Mouse (Mus musculus) embryo, embryonic 11 days (tissue): ENCODE data around the gene Tchp.

ENCODE experiments used
- DNase-seq: peaks from one replicate; pipeline ENCODE4 v3.0.0-alpha.2; 2015

The Tchp gene

DNA sequence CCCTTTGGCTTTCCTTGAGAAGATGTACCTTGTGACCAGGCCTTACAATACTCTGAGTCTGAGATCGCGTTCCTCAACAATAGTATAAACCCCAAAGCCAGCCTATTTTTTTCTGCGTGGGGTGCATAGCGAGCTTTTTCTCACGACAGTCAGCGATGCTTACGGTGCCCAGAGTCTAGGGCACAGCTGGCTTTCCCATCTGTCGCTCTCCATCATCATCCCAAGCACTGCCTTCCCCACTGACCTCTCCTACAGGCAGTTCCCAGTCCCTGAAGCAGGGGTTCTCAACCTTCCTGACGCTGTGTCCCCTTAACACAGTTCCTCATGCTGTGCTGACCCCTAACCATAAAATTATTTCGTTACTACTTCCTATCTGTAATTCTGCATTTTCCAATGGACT lies 35.0 kb downstream of the Tchp start:
- no peak for DNase-seq

DNA sequence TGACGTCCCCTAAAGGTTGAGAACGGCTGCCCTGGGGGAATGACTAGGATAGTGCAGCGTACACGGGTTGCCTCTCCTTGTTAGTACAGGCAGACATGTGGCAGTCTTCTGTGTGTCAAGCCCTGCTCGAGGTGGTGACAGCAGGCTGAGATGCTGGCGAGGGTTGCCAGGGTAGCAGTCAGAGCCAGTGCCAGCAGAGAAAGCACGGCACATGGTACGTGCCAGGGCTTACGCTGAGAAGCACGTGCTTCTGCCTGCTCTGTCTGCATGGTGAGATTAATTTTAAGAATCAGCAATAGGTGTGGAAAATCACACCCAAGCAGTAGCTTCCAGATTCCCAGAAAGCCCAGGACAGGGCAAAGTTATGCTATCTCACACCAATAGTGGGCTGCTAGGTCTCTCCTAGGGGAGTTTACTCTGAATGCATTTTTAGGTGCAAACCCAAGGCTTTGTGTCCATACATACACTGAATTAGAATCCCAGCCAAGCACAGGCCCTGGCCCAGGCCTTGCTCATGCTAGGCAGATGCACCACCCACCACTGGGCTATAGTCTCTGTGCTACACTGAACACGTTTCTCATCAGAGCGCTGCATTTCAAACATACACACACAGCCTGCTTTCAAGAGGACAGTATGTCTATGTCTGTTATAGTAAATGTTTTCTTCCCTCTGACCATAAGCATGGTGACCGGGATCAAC lies 35.6 kb downstream of the Tchp start:
- no peak for DNase-seq

DNA sequence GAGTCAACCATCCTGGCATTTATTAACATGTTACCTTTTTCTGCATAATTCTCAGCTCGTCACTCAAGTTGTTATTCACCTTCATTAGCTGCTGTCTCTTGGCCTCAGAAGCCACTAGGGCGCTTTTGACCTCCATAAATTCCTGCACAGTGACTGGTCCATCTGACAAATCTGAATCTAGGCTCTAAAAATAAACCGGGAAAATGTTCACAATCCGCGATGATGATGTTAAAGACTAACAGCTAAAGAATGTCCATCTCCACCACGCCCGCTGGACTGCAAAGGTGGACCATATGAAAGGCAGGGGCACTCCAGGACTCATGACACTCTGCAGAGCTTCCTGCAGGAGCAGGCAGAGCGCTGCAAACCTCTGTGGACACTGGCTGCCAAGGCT lies 36.1 kb downstream of the Tchp start:
- no peak for DNase-seq

DNA sequence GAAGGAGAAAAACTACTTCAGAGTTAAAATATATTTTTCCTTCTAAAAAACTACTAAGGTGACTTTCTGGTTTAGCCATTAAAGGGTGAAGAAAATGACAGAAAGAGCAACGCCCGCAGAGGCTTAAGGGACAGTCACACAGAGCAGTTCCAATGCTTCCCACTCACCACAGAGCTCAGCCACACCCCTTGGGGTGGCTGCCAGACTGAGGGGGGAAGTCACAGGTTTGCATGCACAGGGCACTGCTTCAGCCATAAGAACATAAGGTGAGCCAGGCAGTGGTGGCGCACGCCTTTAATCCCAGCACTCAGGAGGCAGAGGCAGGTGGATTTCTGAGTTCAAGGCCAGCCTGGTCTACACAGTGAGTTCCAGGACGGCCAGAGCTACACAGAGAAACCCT lies 38.0 kb downstream of the Tchp start:
- DNase-seq = no peak

DNA sequence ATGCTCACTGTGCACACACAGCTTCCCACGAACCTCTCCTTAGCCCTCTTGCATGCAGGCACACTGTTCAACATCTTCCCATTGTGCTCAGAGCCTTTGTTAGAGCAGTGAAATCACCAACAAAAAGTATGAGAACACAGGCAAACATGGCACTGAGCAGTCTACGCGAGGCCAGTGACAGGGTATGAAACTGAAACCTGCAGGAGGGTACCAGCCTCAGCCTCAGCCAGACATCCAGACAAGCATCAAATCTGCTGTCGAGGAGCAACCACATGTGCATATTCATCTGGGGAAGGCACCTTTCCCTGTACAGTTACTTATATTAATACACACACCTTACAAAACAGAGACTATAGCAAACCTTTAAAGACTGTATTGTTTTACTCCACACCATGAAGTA lies 39.3 kb downstream of the Tchp start:
- DNase-seq = no peak

DNA sequence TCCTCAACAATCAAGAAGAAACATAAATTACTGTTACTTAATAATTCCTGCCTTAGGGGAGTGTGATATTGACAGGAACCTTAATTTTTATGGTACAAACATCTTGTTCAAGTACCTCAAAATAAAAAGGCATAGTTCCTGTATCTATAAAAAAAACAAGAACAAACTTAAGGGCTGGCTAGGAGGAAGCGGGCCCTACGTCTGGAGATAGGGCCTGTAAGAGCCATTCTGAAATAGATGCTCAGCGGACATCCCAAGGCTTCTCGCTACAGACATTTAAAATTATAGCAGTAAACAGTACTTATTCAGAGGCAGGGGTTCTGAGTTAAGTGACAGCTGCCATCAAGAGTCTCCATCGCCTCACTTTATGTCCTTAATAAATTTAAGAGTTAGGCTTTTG lies 40.0 kb downstream of the Tchp start:
- no peak for DNase-seq

DNA sequence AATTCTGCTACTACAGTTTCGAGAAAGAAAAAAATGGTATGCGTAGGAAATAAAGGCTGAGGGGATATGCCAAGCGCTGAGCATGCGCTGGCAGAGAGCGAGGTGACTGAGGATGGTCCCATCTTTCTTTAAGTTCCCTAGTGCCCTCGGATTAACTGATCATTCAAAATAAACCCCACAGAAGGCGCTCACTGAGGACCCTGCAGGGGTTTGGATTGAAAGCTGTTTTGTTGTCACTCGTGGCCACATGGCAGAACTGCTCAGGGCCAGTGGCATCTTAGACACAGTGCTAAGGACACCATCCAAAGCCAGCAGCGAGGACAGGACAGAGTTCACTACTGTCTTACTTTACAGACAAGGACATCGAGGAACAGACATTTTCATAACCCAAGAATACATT lies 42.8 kb downstream of the Tchp start:
- DNase-seq = no peak

DNA sequence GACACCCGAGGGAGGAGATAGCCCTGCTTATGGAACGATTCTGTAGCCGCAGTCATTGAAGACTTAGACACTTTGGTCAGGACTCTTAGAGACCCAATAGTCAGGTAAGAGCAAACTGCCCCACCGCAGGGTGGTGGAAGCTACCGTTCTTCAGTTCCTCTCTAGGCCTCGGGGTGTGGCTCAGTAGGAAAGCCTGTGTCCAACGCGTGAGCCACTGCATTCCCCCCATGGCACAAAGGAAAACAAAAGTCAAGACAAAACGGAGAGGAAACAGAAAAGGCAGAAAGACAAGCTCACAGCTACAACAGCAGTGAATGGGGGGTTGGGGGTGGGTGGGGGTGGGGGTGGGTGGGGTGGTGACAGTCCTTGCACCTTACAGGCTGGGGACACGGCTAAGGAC lies 44.8 kb downstream of the Tchp start:
- DNase-seq = no peak

DNA sequence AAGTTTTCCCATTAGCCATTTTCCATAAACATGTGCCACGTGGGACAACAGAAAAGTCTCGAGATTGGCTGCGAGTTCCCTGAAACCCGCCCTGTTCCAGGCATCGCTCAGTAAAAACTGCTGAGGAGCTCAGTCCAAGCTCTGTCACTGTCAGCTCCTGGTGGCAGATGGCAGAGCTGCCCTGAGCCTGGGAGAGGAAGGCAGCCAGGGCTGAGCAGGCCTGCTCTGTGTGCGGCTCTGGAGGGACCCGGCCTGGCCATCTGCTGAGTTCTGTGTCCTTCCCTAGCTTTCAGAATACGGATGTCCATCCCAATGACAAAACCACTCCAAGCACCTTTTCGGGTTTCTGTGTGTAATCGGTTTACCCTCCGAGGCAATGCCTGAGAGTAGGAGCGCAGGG lies 45.8 kb downstream of the Tchp start:
- no peak for DNase-seq

DNA sequence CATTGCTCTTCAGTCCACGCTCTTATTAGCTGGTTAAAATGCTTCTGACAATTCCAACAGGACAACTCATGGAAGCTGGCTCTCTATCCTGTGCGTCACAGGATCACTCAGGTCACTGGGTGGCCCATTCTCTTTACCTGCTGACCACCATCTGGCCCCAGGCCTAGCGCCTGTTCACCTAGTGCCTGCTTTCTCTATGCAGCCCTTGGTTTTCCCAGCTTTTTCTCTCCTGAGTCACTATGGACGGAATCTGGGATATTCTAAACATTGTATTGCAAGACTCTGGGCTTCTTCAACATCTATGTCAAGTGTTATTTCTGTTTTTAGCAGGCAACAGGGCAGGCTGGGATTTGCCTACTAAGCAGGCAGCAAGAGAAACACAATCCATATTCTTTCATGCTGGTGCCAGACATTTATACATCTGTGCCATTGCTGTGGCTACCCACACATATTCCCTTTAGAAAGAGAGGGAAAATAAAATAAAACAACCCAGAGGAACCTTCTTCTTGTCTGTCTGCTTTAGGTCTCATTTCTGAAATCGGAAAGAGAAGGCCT lies 52.1 kb downstream of the Tchp start:
- no peak for DNase-seq

DNA sequence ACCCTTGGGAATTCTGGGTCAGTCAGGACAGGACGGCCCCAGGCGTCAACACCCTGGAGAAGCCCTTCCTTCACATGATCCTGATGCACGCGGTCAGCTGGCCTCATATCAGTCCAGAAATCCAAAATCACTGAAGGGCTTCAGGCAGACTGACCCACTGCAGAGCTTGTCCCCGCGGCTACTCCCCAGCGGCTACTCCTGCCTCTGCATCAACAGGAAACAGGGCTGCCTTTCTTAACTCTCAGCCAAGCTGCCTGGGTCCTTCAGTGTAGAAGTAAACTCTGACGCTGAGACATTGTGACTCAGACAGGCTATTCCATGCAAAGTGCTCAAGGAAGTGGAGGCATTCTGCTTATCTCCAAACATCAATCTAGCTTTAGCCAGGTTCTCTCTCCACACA lies 54.4 kb downstream of the Tchp start:
- no peak for DNase-seq

DNA sequence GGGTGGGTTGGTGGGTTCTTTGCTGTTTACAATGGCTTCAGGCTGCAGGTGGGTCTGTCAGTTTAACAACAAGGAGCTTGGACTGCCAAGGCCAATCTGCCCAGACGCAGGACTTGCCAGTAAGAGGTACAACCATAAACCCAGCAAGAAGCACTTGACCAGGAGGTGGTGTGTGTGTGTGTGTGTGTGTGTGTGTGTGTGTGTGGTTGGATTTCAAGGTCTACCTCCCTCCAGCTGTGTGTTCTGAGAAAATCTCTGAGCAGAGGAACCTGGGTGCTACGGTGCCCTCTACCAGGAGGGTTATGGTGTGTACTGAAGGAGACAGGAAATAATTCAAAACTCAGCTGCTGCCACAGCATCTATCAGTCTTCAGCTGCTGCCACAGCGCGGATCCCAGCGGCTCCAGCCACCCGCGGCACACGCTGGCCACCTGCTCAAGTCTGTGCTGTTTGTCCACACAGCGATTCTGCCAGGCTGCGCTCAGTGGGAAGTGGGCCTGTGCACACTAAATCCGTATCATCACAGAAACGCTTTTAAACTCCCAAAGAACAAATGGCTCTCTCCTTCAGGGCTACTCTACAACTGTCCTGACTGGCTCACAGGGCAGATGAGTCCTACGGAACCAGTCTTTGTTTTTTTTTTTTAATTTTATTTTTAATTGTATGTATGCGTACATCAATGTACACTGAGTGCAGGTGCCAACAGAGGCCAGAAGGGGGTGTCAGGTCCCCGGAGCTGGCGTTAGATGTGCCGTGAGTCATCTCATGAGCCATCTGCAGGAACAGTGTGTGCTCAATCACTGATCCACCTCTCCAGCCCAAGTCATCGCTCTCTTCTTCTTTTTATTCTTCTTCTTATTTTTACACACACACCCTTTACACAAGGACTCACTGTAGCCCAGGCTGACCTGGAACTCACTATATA lies 57.5 kb downstream of the Tchp start:
- DNase-seq = no peak

DNA sequence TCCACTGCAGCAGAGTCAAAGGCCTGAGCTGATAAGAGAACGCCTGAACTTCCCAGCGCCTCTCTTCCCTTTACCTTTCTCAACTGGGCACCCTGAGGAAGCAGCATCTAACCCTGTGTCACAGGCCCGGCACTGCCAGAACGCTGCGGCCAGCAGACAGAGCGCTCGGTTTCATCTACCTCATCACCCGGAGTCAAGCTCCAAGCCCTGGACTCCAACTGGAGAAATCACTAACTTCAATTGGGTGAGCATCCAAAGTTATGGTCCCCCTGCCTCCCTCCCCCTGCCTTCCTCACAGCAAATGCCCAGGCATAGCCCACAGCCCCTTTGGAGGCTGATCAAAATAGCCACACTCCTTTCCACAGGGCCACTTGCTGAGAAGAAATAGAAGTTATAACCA lies 59.1 kb downstream of the Tchp start:
- no peak for DNase-seq

DNA sequence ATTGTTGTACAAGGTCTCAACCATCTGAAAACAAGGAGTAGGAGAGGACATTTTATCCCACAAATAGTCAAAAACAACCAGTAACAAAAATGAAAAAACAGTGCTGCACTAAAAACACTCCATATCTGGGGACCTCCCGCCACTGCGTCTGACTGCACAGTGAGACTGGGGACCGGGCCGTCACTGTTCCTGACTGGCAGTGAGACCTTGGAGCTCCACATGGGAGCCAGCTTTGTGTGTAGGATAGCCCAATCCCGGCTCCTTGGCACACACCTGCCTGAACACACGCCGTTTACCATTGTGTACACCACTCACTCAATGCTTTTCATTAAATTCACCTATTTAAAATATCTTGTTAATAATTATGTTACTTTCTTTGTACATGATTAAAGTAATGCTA lies 59.6 kb downstream of the Tchp start:
- no peak for DNase-seq

DNA sequence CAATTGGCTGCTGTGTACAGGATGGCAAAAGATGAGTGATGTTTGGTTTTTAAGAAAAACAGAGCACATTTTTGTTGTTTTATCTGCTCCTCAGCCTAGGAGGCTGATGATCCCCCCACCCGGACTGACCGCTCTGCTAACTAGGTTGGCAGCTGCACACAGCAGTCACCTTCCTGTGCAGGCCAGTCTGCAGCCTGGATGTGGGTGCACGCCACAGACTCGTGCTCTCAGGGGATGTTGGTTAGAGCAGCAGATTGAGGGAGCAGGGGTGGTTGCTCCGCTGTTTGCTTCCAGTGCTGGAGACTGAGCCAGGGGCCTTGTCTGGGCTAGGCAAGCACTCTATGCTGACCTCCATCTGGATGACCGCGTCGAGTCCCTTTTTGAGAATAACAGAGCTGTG lies 62.2 kb downstream of the Tchp start:
- no peak for DNase-seq

DNA sequence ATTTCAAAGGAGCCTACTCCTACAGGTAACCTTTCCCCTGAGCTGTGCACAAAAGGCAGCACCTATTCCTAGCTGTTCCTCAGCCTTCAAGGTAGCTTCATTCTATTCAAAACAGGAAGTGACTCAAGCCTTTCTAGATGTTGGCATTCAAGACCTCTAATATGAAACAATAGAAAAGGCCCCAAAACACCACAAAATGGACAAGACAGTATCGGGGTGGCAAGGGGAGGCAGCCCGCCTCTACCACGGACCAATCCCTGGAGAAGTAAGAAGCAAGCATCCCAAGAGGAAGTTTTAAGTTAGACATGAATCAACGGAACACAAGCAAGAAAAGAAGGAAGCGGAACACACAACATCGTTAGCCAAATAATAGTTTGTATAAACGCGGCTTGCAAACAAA lies 64.2 kb downstream of the Tchp start:
- no peak for DNase-seq
